Mouse (Mus musculus): ENCODE data around the gene Tctex1d1.

DNA sequence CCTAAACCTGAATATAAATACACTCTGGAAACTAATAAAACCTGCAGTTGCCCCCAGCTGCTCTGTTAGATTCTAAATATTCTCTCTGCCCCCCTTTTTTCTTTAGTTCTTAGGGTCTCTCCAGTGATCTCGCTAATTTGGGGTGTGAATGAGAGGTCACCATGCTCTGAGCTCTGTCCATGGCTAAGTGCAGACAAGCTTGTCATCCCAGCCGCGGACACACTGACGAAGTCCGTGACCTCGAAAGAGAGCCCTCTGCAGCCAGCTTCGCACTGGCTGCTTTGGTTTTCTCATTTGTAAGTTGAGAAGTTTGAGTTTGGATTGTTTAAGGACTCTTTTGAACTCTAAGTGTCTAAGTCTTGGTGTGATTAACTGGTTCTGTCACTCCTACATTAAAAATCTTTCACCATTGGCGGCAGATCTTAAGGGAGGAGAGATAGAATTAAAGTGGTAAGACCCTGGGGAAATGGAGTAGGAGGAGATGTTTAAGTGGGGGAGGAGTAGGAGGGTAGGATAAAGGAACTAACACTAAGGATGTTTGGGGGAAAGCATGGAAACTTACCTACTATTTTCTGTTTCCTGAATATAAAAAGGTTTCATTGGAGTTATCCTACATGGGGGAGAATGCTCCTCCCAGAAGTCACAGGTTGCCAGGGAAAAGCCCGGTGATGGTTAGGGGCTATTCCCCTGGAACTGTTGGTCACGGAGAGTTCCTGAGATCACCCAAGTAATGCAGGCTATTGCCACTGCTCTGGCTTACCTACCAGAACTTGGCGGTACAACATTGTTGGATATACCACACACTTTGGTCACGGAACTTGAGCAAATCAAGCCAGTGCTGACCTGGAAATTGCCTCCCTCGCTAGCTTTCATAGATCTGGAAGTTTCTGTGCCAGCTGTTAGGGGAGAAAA is 50.0 kb downstream of the Tctex1d1 start:
- TF ChIP-seq CTCF (IDR thresholded peaks at IDR 0.05; ENCODE audit: low read depth) (no peak), EP300 (IDR thresholded peaks at IDR 0.05; ENCODE audit: low read depth) (no peak)

Data from liver, embryonic 14.5 days (tissue).